Mouse (Mus musculus) heart, postnatal 0 days (tissue): Measurements from ENCODE around the gene Nuf2.

Source experiments
- CTCF ChIP-seq: IDR thresholded peaks from 2 replicates; pipeline ENCODE4 v1.5.1; 2016; ENCODE audit warnings: antibody characterized with exemption, control low read depth, low read depth
- EP300 ChIP-seq: IDR thresholded peaks from 2 replicates; pipeline ENCODE4 v1.6.1; 2016; ENCODE audit warnings: antibody characterized with exemption, low read depth

DNA sequence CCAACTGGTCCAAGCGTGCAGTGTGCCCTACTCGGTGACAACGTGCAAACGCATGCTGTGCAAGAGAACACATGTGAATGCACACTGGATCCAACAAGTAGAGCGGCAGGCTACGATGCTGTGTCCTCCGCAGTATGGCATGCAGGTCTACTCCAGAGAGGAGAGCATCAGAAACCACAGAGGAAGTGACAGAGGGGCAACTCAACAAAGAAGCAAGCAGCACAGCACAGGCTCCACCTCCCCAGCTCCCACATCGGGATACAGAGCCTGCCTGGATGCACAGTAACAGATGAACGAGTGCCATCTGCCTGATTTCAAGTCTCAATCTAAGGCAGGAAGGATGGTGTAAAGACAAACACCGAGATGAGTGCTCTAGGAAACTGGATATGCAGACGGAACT, 11.9 kb downstream of the Nuf2 start:
- TF ChIP-seq CTCF (no peak), EP300 (no peak)
